Mouse (Mus musculus) E14TG2a.4 (cell line): ENCODE data around the gene Neu2.

ENCODE experiments used
- H3K27me3 ChIP-seq: 2 replicates; pipeline ENCODE4 v1.6.1; 2014; ENCODE audit warnings: low read length, control low read depth; ENCODE audit not compliant: insufficient read depth
- H3K36me3 ChIP-seq: 2 replicates; pipeline ENCODE4 v1.6.1; 2014; ENCODE audit warnings: low read length, control low read depth; ENCODE audit not compliant: insufficient read depth
- H3K4me1 ChIP-seq: replicated peaks from 2 replicates; pipeline ENCODE4 v1.6.1; 2014; ENCODE audit warnings: low read depth, low read length, control low read depth
- H3K4me3 ChIP-seq: replicated peaks from 2 replicates; pipeline ENCODE4 v1.5.1; 2014; ENCODE audit warnings: mild to moderate bottlenecking, low read length
- H3K9me3 ChIP-seq: 2 replicates; pipeline ENCODE4 v1.6.1; 2014; ENCODE audit warnings: low read length, control low read depth
- CTCF ChIP-seq: conservative IDR thresholded peaks from 2 replicates; pipeline ENCODE4 v1.5.1; 2014; ENCODE audit warnings: low read length
- NANOG ChIP-seq: IDR thresholded peaks from 2 replicates; pipeline ENCODE4 v1.6.1; 2014; ENCODE audit warnings: borderline replicate concordance, low read length, mixed read lengths
- POU5F1 ChIP-seq: IDR thresholded peaks from 2 replicates; pipeline ENCODE4 v1.6.1; 2014; ENCODE audit warnings: low read length, borderline replicate concordance

Gene Neu2

GRCm38 (mm10) chr1:87639724-87640123 is 130.0 kb downstream of the Neu2 start:
- H3K27me3 ChIP-seq, result peaks cover 10% of the 10 kb centered on the region
- peaks cover 28% of the 10 kb centered on the region for H3K4me1 ChIP-seq
- H3K36me3 ChIP-seq, result no peaks in the 10 kb centered on the region
- no peak for TF ChIP-seq CTCF
- no peak for TF ChIP-seq POU5F1
- no peak for TF ChIP-seq NANOG
- no peaks in the 10 kb centered on the region for H3K9me3 ChIP-seq
- no peak overlapping the region for H3K4me3 ChIP-seq

- Histone ChIP-seq H3K4me1 (peaks cover 28% of the 10 kb centered on the region), H3K36me3 (no peaks in the 10 kb centered on the region), H3K4me3 (no peak overlapping the region), H3K27me3 (peaks cover 10% of the 10 kb centered on the region), H3K9me3 (no peaks in the 10 kb centered on the region)
- TF ChIP-seq CTCF (no peak), NANOG (no peak), POU5F1 (no peak)
Observed at GRCm38 (mm10) chr1:87640165-87640661, 130.5 kb downstream of the Neu2 start.

- H3K9me3 ChIP-seq, result no peaks in the 10 kb centered on the region
- H3K4me1 ChIP-seq, result peaks cover 13% of the 10 kb centered on the region
- H3K36me3 ChIP-seq, result no peaks in the 10 kb centered on the region
- no peak for TF ChIP-seq NANOG
- TF ChIP-seq POU5F1, result no peak
- TF ChIP-seq CTCF, result no peak
- H3K4me3 ChIP-seq, result no peak overlapping the region
- peaks cover 10% of the 10 kb centered on the region for H3K27me3 ChIP-seq
Observed at GRCm38 (mm10) chr1:87643016-87643415, 133.3 kb downstream of the Neu2 start.

- Histone ChIP-seq H3K4me1 (peaks cover 26% of the 10 kb centered on the region), H3K4me3 (no peak overlapping the region), H3K27me3 (peaks cover 10% of the 10 kb centered on the region), H3K9me3 (no peaks in the 10 kb centered on the region), H3K36me3 (no peaks in the 10 kb centered on the region)
- TF ChIP-seq CTCF (no peak), POU5F1 (no peak), NANOG (no peak)
Observed at GRCm38 (mm10) chr1:87645041-87645440, 135.4 kb downstream of the Neu2 start.

- no peak overlapping the region for H3K4me3 ChIP-seq
Observed at GRCm38 (mm10) chr1:87645748-87646147, 136.1 kb downstream of the Neu2 start.

More at GRCm38 (mm10) chr1:87645748-87646147, 136.1 kb downstream of the Neu2 start:
- no peaks in the 10 kb centered on the region for H3K36me3 ChIP-seq
- peaks cover 25% of the 10 kb centered on the region for H3K4me1 ChIP-seq
- TF ChIP-seq NANOG (no peak), POU5F1 (no peak), CTCF (no peak)
- no peaks in the 10 kb centered on the region for H3K9me3 ChIP-seq
- peaks cover 6% of the 10 kb centered on the region; the same call in 1 of the 2 replicates for H3K27me3 ChIP-seq
